Mouse (Mus musculus) bone marrow macrophage, adult 2 months (primary cell): ENCODE results near the gene Pak1.

Source experiments
- CTCF ChIP-seq: IDR thresholded peaks from 2 replicates; pipeline ENCODE4 v1.5.1; 2012; ENCODE audit warnings: low read depth, mild to moderate bottlenecking, low read length, moderate library complexity
- POLR2A ChIP-seq: IDR thresholded peaks from 2 replicates; pipeline ENCODE4 v1.6.1; 2012; ENCODE audit warnings: mild to moderate bottlenecking, low read depth, low read length, borderline replicate concordance

- no peak for TF ChIP-seq CTCF
- no peak for TF ChIP-seq POLR2A
Observed at GRCm38 (mm10) chr7:97845546-97845945, 57.2 kb downstream of the Pak1 start.
